In genomic region chr4:63717922-63718643, GRCm38 (mm10) we compare ENCODE assay signal across 9 mouse cellular contexts. TPM values are rescaled to one million over a fixed set of nuclear protein-coding genes. Genes with fewer than 3 reads are reported as not detected.
DNase-seq lines count a peak whose midpoint lies in the region; ATAC-seq lines count a peak whose summit lies in the region.
"Had no signal": no experiment of that assay in that cellular context is flagged by ENCODE, and none has a peak within 500 bp of the region (broad histone marks: within the 10 kb centered on the region; RNA-seq: fewer than 3 reads in every experiment).

No protein-coding gene starts in this region.

- peak; percentile 70 to 74 for DNase-seq in cerebellum, postnatal 10 days
- DNase-seq in cerebellum, adult 11 months: no peak
- DNase-seq in adrenal gland, adult 8-10 months: peak; percentile 92
- peak; percentile 40 to 61 for DNase-seq in heart, postnatal 36 days
- DNase-seq in spleen, adult 18-20 months: no peak
- DNase-seq in frontal cortex, postnatal 25 days (ENCODE audit: low spot score in 2 of 2): no peak
- DNase-seq in left cerebral cortex, postnatal 36 days (ENCODE audit: low spot score in 2 of 2): no peak

- H3K4me2 ChIP-seq in lung, embryonic 16.5 days (ENCODE audit: low read depth, low read length): no peak overlapping the region

- no peaks in the 10 kb centered on the region for H3K36me3 ChIP-seq in lung, embryonic 16.5 days (ENCODE audit: control insufficient read depth, insufficient read depth, low read length)

- intact Hi-C loops in heart, postnatal 36 days (cut with DNase I): no loop called here
- intact Hi-C loops in left cerebral cortex, postnatal 36 days (cut with DNase I): no loop called here

- H3K4me3 ChIP-seq in lung, embryonic 16.5 days (ENCODE audit: low read length): no peak overlapping the region

- 12% methylated on average over 8 of the region's 8 CpGs for WGBS in lung, embryonic 16.5 days

- H3K9me3 ChIP-seq in lung, embryonic 16.5 days (ENCODE audit: control insufficient read depth, low read length): no peaks in the 10 kb centered on the region

- no peaks in the 10 kb centered on the region for H3K27me3 ChIP-seq in lung, embryonic 16.5 days (ENCODE audit: control insufficient read depth, insufficient read depth, low read depth, low read length)

- peaks cover 14% of the 10 kb centered on the region for H3K4me1 ChIP-seq in lung, embryonic 16.5 days (replicated peaks; ENCODE audit: control insufficient read depth, insufficient read depth, low read length)

- H3K9ac ChIP-seq in lung, embryonic 16.5 days (ENCODE audit: low read length): no peak overlapping the region

- peak overlapping the region; percentile 37; the same call in 1 of the 2 replicates for H3K27ac ChIP-seq in lung, embryonic 16.5 days (ENCODE audit: low read length)

- ATAC-seq in lung, embryonic 16.5 days (ENCODE audit: low read depth): peak; percentile 86

RNA-seq across cellular contexts. Expression of gene Tnfsf15, which starts 26.8 kb away (rescaled TPM):
- total RNA-seq in adrenal gland, adult 8-10 months (2022): under 1 TPM; 0.34 to 0.83 (median 0.36) TPM
- total RNA-seq in heart, postnatal 36 days (2021): not detected
- 0.46 and 0.65 TPM in 2 replicates for polyA plus RNA-seq in lung, embryonic 16.5 days (2015; fragmentation: Nextera tagmentation; extraction: Ambion mirVana)
- total RNA-seq in left cerebral cortex, postnatal 36 days (2021): under 1 TPM; 0.11 to 0.12 TPM
- polyA plus RNA-seq: neural tube, embryonic 14.5 days had no signal

RNA-seq across cellular contexts. Expression of gene Gm11214, which starts 54.9 kb away (rescaled TPM):
- total RNA-seq in adrenal gland, adult 8-10 months (2022): not detected
- total RNA-seq in heart, postnatal 36 days (2021): not detected
- polyA plus RNA-seq in lung, embryonic 16.5 days (2015; fragmentation: Nextera tagmentation; extraction: Ambion mirVana): not detected in 2 replicates
- not detected for total RNA-seq in left cerebral cortex, postnatal 36 days (2021)
- polyA plus RNA-seq: neural tube, embryonic 14.5 days had no signal

Comparison
In these comparisons a context has a peak if more than half of its experiments do, and no peak if none do; other contexts are left out.
1. DNase-seq: peak in cerebellum, postnatal 10 days (2 of 2), adrenal gland, adult 8-10 months (single experiment) and heart, postnatal 36 days (2 of 2); none in cerebellum, adult 11 months (single experiment), spleen, adult 18-20 months (0 of 2), frontal cortex, postnatal 25 days (0 of 2) and left cerebral cortex, postnatal 36 days (0 of 2).